Mouse (Mus musculus) CH12.LX (cell line): Measurements from ENCODE around the gene Skint5. TPM values are rescaled to one million over a fixed set of nuclear protein-coding genes. Genes with fewer than 3 reads are reported as not detected.

Experiments
- DNase-seq: peaks from one replicate; pipeline ENCODE4 v3.0.0-alpha.2; 2013; ENCODE audit errors: extremely low read depth
- H3K27ac ChIP-seq: 2 replicates; pipeline ENCODE4 v1.5.1; 2012; ENCODE audit warnings: low read depth, mild to moderate bottlenecking, control low read depth, moderate library complexity; ENCODE audit not compliant: insufficient read depth
- H3K27me3 ChIP-seq: replicated peaks from 2 replicates; pipeline ENCODE3; 2012; ENCODE audit warnings: inconsistent platforms
- H3K36me3 ChIP-seq, 2 experiments: replicated peaks in 1 of 2; 2 replicates each; pipeline versions ENCODE3 to v1.6.1; 2012; ENCODE audit warnings: inconsistent platforms in 1 of 2, low read length in 1 of 2, mild to moderate bottlenecking in 1 of 2, mixed read lengths in 1 of 2, moderate library complexity in 1 of 2; ENCODE audit not compliant: control insufficient read depth in 1 of 2, insufficient read depth in 1 of 2
- H3K4me1 ChIP-seq, 2 experiments: 2 replicates each; pipeline ENCODE4 v1.6.1; 2012; ENCODE audit warnings: inconsistent platforms in 1 of 2, moderate library complexity in 1 of 2; ENCODE audit not compliant: insufficient read depth in 2 of 2, control insufficient read depth in 1 of 2
- H3K4me2 ChIP-seq: 2 replicates; pipeline ENCODE4 v1.6.1; 2012; ENCODE audit warnings: low read depth, mild to moderate bottlenecking, control low read depth; ENCODE audit not compliant: poor library complexity, insufficient read depth, severe bottlenecking
- H3K4me3 ChIP-seq, 3 experiments: fragments of 150-350 bp in 1 of 3; sonication (generic) in 1 of 3; replicated peaks in 1 of 3; 2 replicates each; pipeline versions ENCODE3 to v1.5.1; 2011 to 2012; ENCODE audit warnings: low read depth in 2 of 3, low read length in 2 of 3, mild to moderate bottlenecking in 2 of 3, moderate library complexity in 2 of 3, control low read depth in 1 of 3, improper control_type of control experiment in 1 of 3, inconsistent platforms in 1 of 3, mixed read lengths in 1 of 3; ENCODE audit not compliant: poor library complexity in 1 of 3
- H3K79me2 ChIP-seq: replicated peaks from 2 replicates; pipeline ENCODE4 v1.6.1; 2012; ENCODE audit warnings: mild to moderate bottlenecking, moderate library complexity; ENCODE audit not compliant: control insufficient read depth, poor library complexity, insufficient read depth, severe bottlenecking; ENCODE audit errors: extremely low read depth
- H3K9ac ChIP-seq: 2 replicates; pipeline ENCODE4 v1.6.1; 2012; ENCODE audit warnings: low read depth, mild to moderate bottlenecking, control low read depth, moderate library complexity; ENCODE audit not compliant: insufficient read depth
- H3K9me3 ChIP-seq: replicated peaks from 2 replicates; pipeline ENCODE3; 2012; ENCODE audit warnings: low read length, inconsistent platforms, mixed read lengths
- BHLHE40 ChIP-seq: IDR thresholded peaks from 2 replicates; pipeline ENCODE4 v1.6.1; 2011; ENCODE audit warnings: mild to moderate bottlenecking, low read depth, low read length, improper control_type of control experiment
- CHD1 ChIP-seq: IDR thresholded peaks from 2 replicates; pipeline ENCODE4 v1.6.1; 2012; ENCODE audit warnings: low read depth, low read length, improper control_type of control experiment, inconsistent platforms
- CHD2 ChIP-seq: IDR thresholded peaks from 2 replicates; pipeline ENCODE4 v1.6.1; 2011; ENCODE audit warnings: low read length, improper control_type of control experiment
- CTCF ChIP-seq, 2 experiments: IDR thresholded peaks in 1 of 2; conservative IDR thresholded peaks in 1 of 2; 2 replicates each; pipeline ENCODE4 v1.5.1; 2011 to 2012; ENCODE audit warnings: low read depth in 2 of 2, low read length in 2 of 2, improper control_type of control experiment in 1 of 2, inconsistent platforms in 1 of 2, mild to moderate bottlenecking in 1 of 2, moderate library complexity in 1 of 2
- E2F4 ChIP-seq: IDR thresholded peaks from 2 replicates; pipeline ENCODE4 v1.6.1; 2011; ENCODE audit warnings: low read depth, low read length, improper control_type of control experiment; ENCODE audit not compliant: insufficient replicate concordance
- ELF1 ChIP-seq: IDR thresholded peaks from 2 replicates; pipeline ENCODE4 v1.6.1; 2014; ENCODE audit warnings: low read depth, mild to moderate bottlenecking, inconsistent platforms, low read length, improper control_type of control experiment
- EP300 ChIP-seq: IDR thresholded peaks from 2 replicates; pipeline ENCODE4 v1.6.1; 2011; ENCODE audit warnings: low read length, improper control_type of control experiment
- ETS1 ChIP-seq: conservative IDR thresholded peaks from 2 replicates; pipeline ENCODE4 v1.6.1; 2012; ENCODE audit warnings: low read depth, mild to moderate bottlenecking, inconsistent platforms, low read length, improper control_type of control experiment, moderate library complexity
- HCFC1 ChIP-seq: IDR thresholded peaks from 2 replicates; pipeline ENCODE4 v1.6.1; 2012; ENCODE audit warnings: low read depth, mild to moderate bottlenecking, inconsistent platforms, low read length, improper control_type of control experiment
- IRF4 ChIP-seq: IDR thresholded peaks from 2 replicates; pipeline ENCODE4 v1.6.1; 2014; ENCODE audit warnings: low read depth, mild to moderate bottlenecking, inconsistent platforms, low read length, improper control_type of control experiment
- JUND ChIP-seq: conservative IDR thresholded peaks from 2 replicates; pipeline ENCODE4 v1.6.1; 2011; ENCODE audit warnings: low read depth, low read length, improper control_type of control experiment
- KAT2A ChIP-seq: IDR thresholded peaks from 2 replicates; pipeline ENCODE4 v1.6.1; 2012; ENCODE audit warnings: low read length, improper control_type of control experiment, inconsistent platforms; ENCODE audit not compliant: insufficient replicate concordance
- MAZ ChIP-seq: IDR thresholded peaks from 2 replicates; pipeline ENCODE4 v1.6.1; 2012; ENCODE audit warnings: low read depth, mild to moderate bottlenecking, inconsistent platforms, low read length, improper control_type of control experiment, moderate library complexity
- MXI1 ChIP-seq: IDR thresholded peaks from 2 replicates; pipeline ENCODE4 v1.6.1; 2011; ENCODE audit warnings: mild to moderate bottlenecking, low read depth, low read length, improper control_type of control experiment
- NELFE ChIP-seq: IDR thresholded peaks from 2 replicates; pipeline ENCODE4 v1.6.1; 2011; ENCODE audit warnings: low read depth, low read length, improper control_type of control experiment
- POLR2AphosphoS2 ChIP-seq: IDR thresholded peaks from 2 replicates; pipeline ENCODE4 v1.6.1; 2011; ENCODE audit warnings: low read depth, low read length, improper control_type of control experiment
- RAD21 ChIP-seq: IDR thresholded peaks from 2 replicates; pipeline ENCODE4 v1.6.1; 2011; ENCODE audit warnings: low read depth, mild to moderate bottlenecking, low read length, improper control_type of control experiment, moderate library complexity
- RCOR1 ChIP-seq: conservative IDR thresholded peaks from 2 replicates; pipeline ENCODE4 v1.6.1; 2012; ENCODE audit warnings: low read depth, mild to moderate bottlenecking, inconsistent platforms, low read length, improper control_type of control experiment
- SIN3A ChIP-seq: IDR thresholded peaks from 2 replicates; pipeline ENCODE4 v1.6.1; 2012; ENCODE audit warnings: low read length, improper control_type of control experiment, inconsistent platforms
- SMC3 ChIP-seq: IDR thresholded peaks from 2 replicates; pipeline ENCODE4 v1.6.1; 2011; ENCODE audit warnings: low read depth, low read length, improper control_type of control experiment
- TBP ChIP-seq: conservative IDR thresholded peaks from 2 replicates; pipeline ENCODE4 v1.6.1; 2011; ENCODE audit warnings: low read depth, low read length, improper control_type of control experiment
- TCF12 ChIP-seq: IDR thresholded peaks from 2 replicates; pipeline ENCODE4 v1.6.1; 2014; ENCODE audit warnings: low read depth, mild to moderate bottlenecking, inconsistent platforms, low read length, improper control_type of control experiment
- UBTF ChIP-seq: IDR thresholded peaks from 2 replicates; pipeline ENCODE4 v1.6.1; 2012; ENCODE audit warnings: low read depth, mild to moderate bottlenecking, inconsistent platforms, low read length, improper control_type of control experiment, moderate library complexity
- USF2 ChIP-seq: conservative IDR thresholded peaks from 2 replicates; pipeline ENCODE4 v1.6.1; 2011; ENCODE audit warnings: low read depth, low read length, improper control_type of control experiment
- ZC3H11A ChIP-seq: IDR thresholded peaks from 2 replicates; pipeline ENCODE4 v1.6.1; 2012; ENCODE audit warnings: low read depth, mild to moderate bottlenecking, inconsistent platforms, low read length, improper control_type of control experiment
- ZMIZ1 ChIP-seq: IDR thresholded peaks from 2 replicates; pipeline ENCODE4 v1.6.1; 2012; ENCODE audit warnings: low read depth, mild to moderate bottlenecking, inconsistent platforms, low read length, improper control_type of control experiment
- ZNF384 ChIP-seq: IDR thresholded peaks from 2 replicates; pipeline ENCODE4 v1.6.1; 2012; ENCODE audit warnings: low read depth, low read length, improper control_type of control experiment, inconsistent platforms
- dilution Hi-C: fragments of 300-500 bp; cut with MboI; formaldehyde crosslinking; loops from 2 replicates; pipeline ENCODE4 v1.14.3; 2020; ENCODE audit warnings: low sequenced_read_pairs; ENCODE audit not compliant: extremely low pct_unique_long_range_greater_than_20kb, extremely low pct_ligation_motif_present
- in situ Hi-C: fragments of 300-500 bp; cut with MboI; formaldehyde crosslinking; loops from 3 replicates; pipeline ENCODE4 v1.14.3; 2019; ENCODE audit warnings: low sequenced_read_pairs, low pct_ligation_motif_present, low pct_unique_long_range_greater_than_20kb, mixed read lengths
- polyA plus RNA-seq: library from polyadenylated mRNA; unstranded; fragments of >175 nt; gene quantifications from 2 replicates; pipeline ENCODE4 v1.2.1, GENCODE M21; 2012; ENCODE audit warnings: low read depth; ENCODE audit not compliant: insufficient read length
- total RNA-seq, 2 experiments: library from RNA; depleted of rRNA; stranded (reverse); fragments of 300-350 nt in 1 of 2; fragments of >200 nt in 1 of 2; gene quantifications; 2 replicates each; pipeline ENCODE4 v1.2.3; 2012 to 2014

The Skint5 gene
- total RNA-seq (2012; rRNA removed) (not detected in 2 replicates), total RNA-seq (2014; rRNA removed) (not detected in 2 replicates), polyA plus RNA-seq (not detected in 2 replicates)

GRCm38 (mm10) chr4:113999403-113999802 is at the start of gene Skint5:
TSS of gene Skint5 (minus strand) at chr4:113999503.
- dilution Hi-C loops, result no loop called here
- no peak within 1 kb of the TSS for H3K27ac ChIP-seq
- in situ Hi-C loops, result no loop called here
- H3K27me3 ChIP-seq, result no peaks in the 10 kb centered on the region
- TF ChIP-seq EP300 (no peak), POLR2AphosphoS2 (no peak), MXI1 (no peak)
- TF ChIP-seq, all 38 proteins: peak for 0
- H3K9ac ChIP-seq, result no peak within 1 kb of the TSS
- H3K9me3 ChIP-seq, result peaks cover 2% of the 10 kb centered on the region
- no peak for DNase-seq
- H3K4me1 ChIP-seq, result no peaks in the 10 kb centered on the region
- H3K36me3 ChIP-seq, result no peaks in the 10 kb centered on the region
- H3K4me2 ChIP-seq, result no peak within 1 kb of the TSS
- H3K4me3 ChIP-seq, result no peak within 1 kb of the TSS
- H3K79me2 ChIP-seq, result no peaks in the 10 kb centered on the region

GRCm38 (mm10) chr4:113957343-113957742 is 42.0 kb downstream of the Skint5 start:
- Histone ChIP-seq H3K27me3 (no peaks in the 10 kb centered on the region), H3K27ac (no peak overlapping the region), H3K79me2 (no peaks in the 10 kb centered on the region), H3K36me3 (no peaks in the 10 kb centered on the region), H3K9me3 (peaks cover 14% of the 10 kb centered on the region), H3K4me2 (no peak overlapping the region), H3K4me1 (no peaks in the 10 kb centered on the region), H3K9ac (no peak overlapping the region), H3K4me3 (no peak overlapping the region)
- dilution Hi-C loops (no loop called here), in situ Hi-C loops (no loop called here)
- no peak for DNase-seq
- TF ChIP-seq ZC3H11A (no peak), BHLHE40 (no peak), TBP (no peak), KAT2A (no peak), NELFE (no peak), CHD2 (no peak)

- no peak overlapping the region for H3K4me2 ChIP-seq
- H3K4me3 ChIP-seq, result no peak overlapping the region
- dilution Hi-C loops, result no loop called here
- H3K9ac ChIP-seq, result no peak overlapping the region
- H3K79me2 ChIP-seq, result no peaks in the 10 kb centered on the region
- in situ Hi-C loops, result no loop called here
- H3K27me3 ChIP-seq, result no peaks in the 10 kb centered on the region
- DNase-seq, result no peak
- peaks cover 2% of the 10 kb centered on the region for H3K9me3 ChIP-seq
- no peak overlapping the region for H3K27ac ChIP-seq
- no peaks in the 10 kb centered on the region for H3K36me3 ChIP-seq
- H3K4me1 ChIP-seq, result no peaks in the 10 kb centered on the region
- no peak for TF ChIP-seq MAZ
- TF ChIP-seq IRF4, result no peak
- TF ChIP-seq HCFC1, result no peak
- no peak for TF ChIP-seq ETS1
- no peak for TF ChIP-seq RCOR1
- TF ChIP-seq SMC3, result no peak
- no peak for TF ChIP-seq ELF1
- no peak for TF ChIP-seq USF2
- TF ChIP-seq UBTF, result no peak
- TF ChIP-seq TCF12, result no peak
- no peak for TF ChIP-seq E2F4
- no peak for TF ChIP-seq JUND
- no peak for TF ChIP-seq KAT2A
- no peak for TF ChIP-seq RAD21
- TF ChIP-seq ZNF384, result no peak
- TF ChIP-seq CHD1, result no peak
- TF ChIP-seq SIN3A, result no peak
- no peak for TF ChIP-seq ZMIZ1
- TF ChIP-seq CTCF (conservative IDR thresholded peaks at IDR 0.05 in 1 of 2, IDR thresholded peaks at IDR 0.05 in 1 of 2; ENCODE audit: low read depth in 2 of 2, low read length in 2 of 2), result no peak
Observed at GRCm38 (mm10) chr4:113764182-113764581, 235.1 kb downstream of the Skint5 start.
